Comparison of ENCODE assay signal across 12 mouse cellular contexts in genomic region chr8:104434826-104435354, GRCm38 (mm10). TPM values are rescaled to one million over a fixed set of nuclear protein-coding genes. Genes with fewer than 3 reads are reported as not detected.
A peak's percentile ranks its signal among the peaks of the same experiment; 100 is the strongest.
DNase-seq lines count a peak whose midpoint lies in the region; ATAC-seq and TF ChIP-seq lines count a peak whose summit lies in the region.
"Had no signal": no experiment of that assay in that cellular context is flagged by ENCODE, and none has a peak within 500 bp of the region (broad histone marks: within the 10 kb centered on the region; RNA-seq: fewer than 3 reads in every experiment).

No protein-coding gene starts in this region.

- no peaks in the 10 kb centered on the region for H3K27me3 ChIP-seq in kidney, postnatal 0 days (ENCODE audit: insufficient read depth, low read length)
- H3K27me3 ChIP-seq: hindbrain, embryonic 13.5 days; lung, embryonic 15.5 days had no signal

- H3K9me3 ChIP-seq in kidney, postnatal 0 days (replicated peaks; ENCODE audit: low read length), result no peaks in the 10 kb centered on the region
- H3K9me3 ChIP-seq: hindbrain, embryonic 13.5 days; lung, embryonic 15.5 days had no signal

- H3K4me1 ChIP-seq in kidney, postnatal 0 days (replicated peaks; ENCODE audit: insufficient read depth, low read length), result 0 out of 2 replicates have a peak, but pooled peaks cover 4% of the 10 kb centered on the region

- ATAC-seq in kidney, postnatal 0 days (replicated peaks; ENCODE audit: low FRiP score, low read depth), result no peak

- peak; percentile 35; the same call in 1 of the 2 replicates for TF ChIP-seq CTCF in kidney, postnatal 0 days (IDR thresholded peaks at IDR 0.05; ENCODE audit: low read depth)

- H3K9ac ChIP-seq in kidney, postnatal 0 days (ENCODE audit: low read depth, low read length), result no peak overlapping the region
- H3K9ac ChIP-seq: hindbrain, embryonic 13.5 days; lung, embryonic 15.5 days had no signal

- H3K27ac ChIP-seq in kidney, postnatal 0 days, result no peak overlapping the region

- H3K36me3 ChIP-seq in kidney, postnatal 0 days (ENCODE audit: insufficient read depth, low read length), result peaks cover 76% of the 10 kb centered on the region

- 83% methylated on average over 18 of the region's 18 CpGs for WGBS in kidney, postnatal 0 days

- H3K4me2 ChIP-seq in kidney, postnatal 0 days (ENCODE audit: low read length), result no peak overlapping the region
- H3K4me2 ChIP-seq: heart, embryonic 11.5 days; lung, embryonic 15.5 days had no signal

- DNase-seq in adrenal gland, adult 2 months, result peak; percentile 7
- no peak for DNase-seq in adrenal gland, postnatal 4 days (ENCODE audit: low spot score in 2 of 2)
- DNase-seq in kidney, postnatal 0 days (ENCODE audit: low spot score), result peak; percentile 16
- no peak for DNase-seq in kidney, postnatal 25 days
- DNase-seq in R1 (ENCODE audit: low read depth, low spot score), result peak; percentile 76
- DNase-seq in cerebellum, postnatal 36 days, result peak; percentile 34 to 45
- DNase-seq in embryo, embryonic 11 days, result no peak
- DNase-seq in ovary, postnatal 36 days (ENCODE audit: low spot score), result no peak
- DNase-seq: kidney, postnatal 4 days had no signal

- no peak overlapping the region for H3K4me3 ChIP-seq in kidney, postnatal 0 days (replicated peaks; ENCODE audit: low read depth, low read length)
- H3K4me3 ChIP-seq: hindbrain, embryonic 13.5 days; lung, embryonic 15.5 days had no signal

RNA-seq across cellular contexts. Expression of gene Dync1li2, which starts 8.0 kb away (rescaled TPM):
- total RNA-seq in adrenal gland, adult 2 months (2021), result 100 to 1,000 TPM in 1 of 2 experiments, 10 to 100 TPM in 1; 90.6 to 168 TPM
- polyA plus RNA-seq in adrenal gland, adult 2 months (2012; rRNA removed), result 9.5 and 10.5 TPM in 2 replicates
- total RNA-seq in adrenal gland, postnatal 4 days (2021), result 100 to 1,000 TPM; 134 to 162 TPM
- polyA plus RNA-seq in kidney, postnatal 0 days (2015; fragmentation: Nextera tagmentation; extraction: Ambion mirVana), result 34.4 and 37.5 TPM in 2 replicates

RNA-seq across cellular contexts. Expression of gene Cmtm4, which starts 39.3 kb away (rescaled TPM):
- total RNA-seq in adrenal gland, adult 2 months (2021), result 10 to 100 TPM; 31.1 to 53.2 TPM
- polyA plus RNA-seq in adrenal gland, adult 2 months (2012; rRNA removed), result 19.1 and 19.5 TPM in 2 replicates
- 10 to 100 TPM; 26.9 to 29.6 TPM for total RNA-seq in adrenal gland, postnatal 4 days (2021)
- 4.5 and 4.7 TPM in 2 replicates for polyA plus RNA-seq in kidney, postnatal 0 days (2015; fragmentation: Nextera tagmentation; extraction: Ambion mirVana)

Comparison
In these comparisons a context has a peak if more than half of its experiments do, and no peak if none do; other contexts are left out.
1. DNase-seq: peak in adrenal gland, adult 2 months (single experiment), kidney, postnatal 0 days (single experiment), R1 (single experiment) and cerebellum, postnatal 36 days (2 of 2); none in adrenal gland, postnatal 4 days (0 of 2), kidney, postnatal 25 days (0 of 2), embryo, embryonic 11 days (single experiment) and ovary, postnatal 36 days (single experiment).